Mouse (Mus musculus) thymus, adult 2 months (tissue): Measurements from ENCODE around the gene Prim1. TPM values are rescaled to one million over a fixed set of nuclear protein-coding genes. Genes with fewer than 3 reads are reported as not detected.
"Not testable (repeated sequence)": the region's sequence is repeated elsewhere in the genome, so short reads cannot be mapped to it uniquely, and the experiment has no call there.

Experiments used
- DNase-seq: peaks from one replicate; pipeline ENCODE4 v3.0.0; 2021
- H3K27ac ChIP-seq: fragments of 200-500 bp; 2 replicates; pipeline ENCODE4 v1.5.1; 2012; ENCODE audit warnings: low read length, control low read depth; ENCODE audit not compliant: control insufficient read depth, insufficient read depth
- H3K27me3 ChIP-seq: fragments of 200-500 bp; 2 replicates; pipeline ENCODE4 v1.6.1; 2012; ENCODE audit warnings: mild to moderate bottlenecking, low read length, moderate library complexity, mixed read lengths; ENCODE audit not compliant: control insufficient read depth, insufficient read depth
- H3K36me3 ChIP-seq: fragments of 200-500 bp; 2 replicates; pipeline ENCODE4 v1.6.1; 2012; ENCODE audit warnings: mild to moderate bottlenecking, low read length, moderate library complexity; ENCODE audit not compliant: control insufficient read depth, insufficient read depth
- H3K4me1 ChIP-seq: fragments of 200-500 bp; replicated peaks from 2 replicates; pipeline ENCODE4 v1.6.1; 2012; ENCODE audit warnings: low read length; ENCODE audit not compliant: control insufficient read depth, insufficient read depth
- H3K4me3 ChIP-seq: fragments of 200-500 bp; 2 replicates; pipeline ENCODE4 v1.5.1; 2012; ENCODE audit warnings: mild to moderate bottlenecking, low read length, control low read depth, moderate library complexity; ENCODE audit not compliant: control insufficient read depth, insufficient read depth
- CTCF ChIP-seq: fragments of 200-500 bp; IDR thresholded peaks from 2 replicates; pipeline ENCODE4 v1.5.1; 2012; ENCODE audit warnings: mild to moderate bottlenecking, control low read depth, low read length, moderate library complexity, borderline replicate concordance; ENCODE audit not compliant: control insufficient read depth, poor library complexity, insufficient read depth; ENCODE audit errors: extremely low read depth
- POLR2A ChIP-seq: fragments of 200-500 bp; IDR thresholded peaks from 2 replicates; pipeline ENCODE4 v1.6.1; 2012; ENCODE audit warnings: mild to moderate bottlenecking, low read length, control low read depth, moderate library complexity; ENCODE audit not compliant: control insufficient read depth, poor library complexity, insufficient read depth; ENCODE audit errors: extremely low read depth
- WGBS: fragments of 180-500 bp; shearing (Covaris S2); methylation state at CpG from one replicate; pipeline ENCODE4 v1.1.7; 2018; 5-methylcytosine and 5-hydroxymethylcytosine counted together
- polyA plus RNA-seq: library from polyadenylated mRNA; depleted of rRNA; stranded (reverse); fragments of >200 nt; gene quantifications from 2 replicates; pipeline ENCODE4 v1.2.3, GENCODE M21; 2012; rRNA removed

The Prim1 gene
- polyA plus RNA-seq, 1 experiment: 20.8 TPM

DNA sequence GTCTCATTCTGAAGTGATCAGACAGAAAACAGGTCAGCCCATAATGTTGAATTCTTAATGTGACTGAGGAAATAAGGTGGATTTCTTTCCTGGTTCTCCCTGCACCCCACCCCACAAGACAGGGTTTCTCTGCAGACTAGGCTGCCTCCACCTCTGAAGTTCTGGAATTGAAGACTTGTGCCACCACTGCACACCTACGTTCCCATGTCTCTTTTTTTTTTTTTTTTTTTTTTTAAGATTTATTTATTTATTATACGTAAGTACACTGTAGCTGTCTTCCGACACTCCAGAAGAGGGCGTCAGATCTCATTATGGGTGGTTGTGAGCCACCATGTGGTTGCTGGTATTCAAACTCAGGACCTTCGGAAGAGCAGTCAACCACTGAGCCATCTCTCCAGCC, 51.1 kb downstream of the Prim1 start:
- 89% methylated on average over 5 of the region's 5 CpGs for WGBS
- no peak for DNase-seq
- no peaks in the 10 kb centered on the region for H3K27me3 ChIP-seq
- H3K36me3 ChIP-seq: peaks cover 24% of the 10 kb centered on the region
- no peak overlapping the region for H3K27ac ChIP-seq
- TF ChIP-seq CTCF (no peak), POLR2A (no peak)
- H3K4me3 ChIP-seq: no peak overlapping the region
- H3K4me1 ChIP-seq: no peaks in the 10 kb centered on the region; the same call in 1 of the 2 replicates

DNA sequence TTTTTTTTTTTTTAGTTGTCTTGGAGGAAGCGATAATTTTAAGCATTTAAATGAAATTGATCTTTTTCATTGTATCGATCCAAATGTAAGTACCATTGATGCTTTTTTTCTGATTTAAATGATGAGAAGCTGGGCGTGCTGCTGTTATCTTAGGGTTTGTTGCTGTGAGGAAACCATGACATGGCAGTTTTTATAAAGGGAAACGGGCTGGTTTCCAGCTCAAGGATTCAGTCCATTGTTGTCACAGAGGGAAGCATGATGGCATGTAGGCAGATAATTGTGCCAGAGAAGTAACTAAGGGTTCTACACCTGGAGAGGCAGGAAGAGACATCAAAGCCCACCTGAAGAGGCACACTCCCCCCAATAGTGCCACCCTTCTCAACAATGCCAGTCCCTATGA, 54.2 kb downstream of the Prim1 start:
- WGBS: 91% methylated on average over 4 of the region's 4 CpGs
- DNase-seq: no peak
- no peaks in the 10 kb centered on the region for H3K27me3 ChIP-seq
- no peak overlapping the region for H3K27ac ChIP-seq
- H3K4me1 ChIP-seq: no peaks in the 10 kb centered on the region; the same call in 1 of the 2 replicates
- H3K36me3 ChIP-seq: peaks cover 51% of the 10 kb centered on the region
- no peak for TF ChIP-seq CTCF
- TF ChIP-seq POLR2A: no peak
- H3K4me3 ChIP-seq: no peak overlapping the region

DNA sequence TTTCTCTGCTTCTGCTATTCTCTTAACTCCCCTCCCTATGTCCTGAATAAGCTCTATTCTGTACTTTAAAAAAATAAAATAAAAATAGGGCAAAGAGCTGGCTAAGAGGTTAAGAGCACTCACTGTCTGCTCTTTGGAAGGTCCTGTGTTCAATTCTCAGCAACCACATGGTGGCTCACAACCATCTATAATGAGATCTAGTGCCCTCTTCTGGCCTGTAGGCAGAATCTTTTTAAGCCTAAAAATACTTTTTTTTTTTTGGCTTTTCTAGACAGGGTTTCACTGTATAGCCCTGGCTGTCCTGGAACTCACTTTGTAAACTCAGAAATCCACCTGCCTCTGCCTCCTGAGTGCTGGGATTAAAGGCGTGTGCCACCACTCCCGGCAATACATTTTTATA, 55.5 kb downstream of the Prim1 start:
- H3K27ac ChIP-seq, H3K4me3 ChIP-seq, H3K4me1 ChIP-seq, H3K27me3 ChIP-seq, DNase-seq: not testable (repeated sequence)
- WGBS: 97% methylated on average over 2 of the region's 2 CpGs
- H3K36me3 ChIP-seq: peaks cover 56% of the 10 kb centered on the region

DNA sequence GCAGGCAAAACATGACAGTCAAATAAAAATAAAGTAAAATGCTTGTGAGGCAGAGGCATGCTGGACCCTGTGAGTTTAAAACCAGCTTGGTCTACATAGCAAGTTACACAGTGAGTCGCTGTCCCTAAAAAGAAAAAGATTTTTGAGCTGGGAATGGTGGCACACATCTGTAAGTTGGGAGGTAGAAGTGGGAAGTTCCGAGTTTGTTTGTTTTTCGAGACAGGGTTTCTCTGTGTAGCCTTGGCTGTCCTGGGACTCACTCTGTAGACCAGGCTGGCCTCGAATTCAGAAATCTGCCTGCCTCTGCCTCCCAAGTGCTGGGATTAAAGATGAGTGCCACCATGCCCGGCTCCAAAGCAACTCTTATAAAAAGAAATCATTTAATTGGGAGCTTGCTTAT, 63.3 kb downstream of the Prim1 start:
- not testable (repeated sequence) for H3K27me3 ChIP-seq, H3K4me1 ChIP-seq, DNase-seq, H3K4me3 ChIP-seq, H3K27ac ChIP-seq
- WGBS: 95% methylated on average over 5 of the region's 5 CpGs
- H3K36me3 ChIP-seq: peaks cover 23% of the 10 kb centered on the region

Other genes with a start within 250 kb of the Prim1 start
- 0.14 and 0.20 TPM in 2 replicates for gene Rdh9, start 238.8 kb upstream of the Prim1 start, polyA plus RNA-seq
- 0.03 and 0.14 TPM in 2 replicates for gene Rdh16, start 214.0 kb upstream of the Prim1 start, polyA plus RNA-seq
- gene Rdh19, start 165.2 kb upstream of the Prim1 start, polyA plus RNA-seq: not detected in 2 replicates
- 0.32 TPM in 1 of 2 replicates, not detected in the other for gene Rdh16f2, start 148.7 kb upstream of the Prim1 start, polyA plus RNA-seq
- gene Rdh7, start 126.4 kb upstream of the Prim1 start, polyA plus RNA-seq: 0.11 and 1.7 TPM in 2 replicates
- gene Sdr9c7, start 116.7 kb upstream of the Prim1 start, polyA plus RNA-seq: 0.52 and 1.3 TPM in 2 replicates
- gene Hsd17b6, start 7.6 kb upstream of the Prim1 start, polyA plus RNA-seq: 1.2 and 1.6 TPM in 2 replicates
- gene Naca, start 20.4 kb downstream of the Prim1 start, polyA plus RNA-seq: 204 and 209 TPM in 2 replicates
- gene Ptges3, start 43.8 kb downstream of the Prim1 start, polyA plus RNA-seq: 55.7 and 99.1 TPM in 2 replicates
- 3,947 and 4,074 TPM in 2 replicates for gene Atp5b, start 68.1 kb downstream of the Prim1 start, polyA plus RNA-seq
- gene Baz2a, start 76.4 kb downstream of the Prim1 start, polyA plus RNA-seq: 126 and 131 TPM in 2 replicates
- gene Rbms2, start 165.1 kb downstream of the Prim1 start, polyA plus RNA-seq: 65.3 and 76.2 TPM in 2 replicates
- gene Gls2, start 179.3 kb downstream of the Prim1 start, polyA plus RNA-seq: 1.2 and 6.6 TPM in 2 replicates
- gene Spryd4, start 196.6 kb downstream of the Prim1 start, polyA plus RNA-seq: 9.8 and 10.9 TPM in 2 replicates
- 0.19 and 0.24 TPM in 2 replicates for gene Mip, start 210.7 kb downstream of the Prim1 start, polyA plus RNA-seq
- gene Timeless, start 216.9 kb downstream of the Prim1 start, polyA plus RNA-seq: 21.3 and 29.3 TPM in 2 replicates
- 0.39 and 0.96 TPM in 2 replicates for gene Apon, start 238.9 kb downstream of the Prim1 start, polyA plus RNA-seq